Mouse (Mus musculus) brain, embryonic 14.5 days (tissue): ENCODE results near the gene Parp16.
A peak's percentile ranks its signal among the peaks of the same experiment; 100 is the strongest.

ENCODE experiments used
- CTCF ChIP-seq: fragments of 200-500 bp; IDR thresholded peaks from 2 replicates; pipeline ENCODE4 v1.5.1; 2012; ENCODE audit warnings: inconsistent platforms, mild to moderate bottlenecking, moderate library complexity, borderline replicate concordance; ENCODE audit not compliant: insufficient read depth, insufficient read length; ENCODE audit errors: extremely low read depth
- POLR2A ChIP-seq: fragments of 200-500 bp; IDR thresholded peaks from 2 replicates; pipeline ENCODE4 v1.6.1; 2012; ENCODE audit warnings: mild to moderate bottlenecking, inconsistent platforms, borderline replicate concordance; ENCODE audit not compliant: poor library complexity, insufficient read depth, insufficient read length, severe bottlenecking; ENCODE audit errors: extremely low read depth

GRCm38 (mm10) chr9:65195982-65196737, 1.0 kb downstream of the Parp16 start:
- no peak for TF ChIP-seq CTCF
- 0 out of 2 replicates have a peak, but pooled peaks have one; percentile 20 for TF ChIP-seq POLR2A
